Comparison of ENCODE assay signal across 34 mouse cellular contexts in the genomic region with DNA sequence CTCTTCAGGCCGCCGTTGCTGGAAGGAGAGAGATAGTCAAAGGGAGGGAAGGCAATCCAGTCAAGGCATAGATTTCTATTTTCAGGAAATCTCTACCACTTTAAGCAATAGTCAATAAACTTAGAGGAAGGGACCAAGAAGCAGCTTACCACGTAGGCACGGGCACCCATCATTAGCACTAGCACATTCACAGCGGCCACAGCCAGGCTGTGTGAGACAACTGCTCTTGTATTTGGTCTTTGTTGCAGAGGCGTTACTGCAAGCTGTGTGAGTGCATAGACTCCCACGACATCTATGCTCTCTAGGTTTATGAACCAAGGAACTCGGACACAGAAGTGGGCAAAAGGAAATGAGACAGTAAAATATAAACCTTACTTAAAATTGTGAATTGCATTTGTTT.
"Had no signal": no experiment of that assay in that cellular context is flagged by ENCODE, and none has a peak within 500 bp of the region (broad histone marks: within the 10 kb centered on the region; RNA-seq: fewer than 3 reads in every experiment).

No protein-coding gene starts in this region.

- H3K9me3 ChIP-seq: heart, embryonic 13.5 days; heart, embryonic 15.5 days; hindbrain, embryonic 10.5 days; hindbrain, embryonic 12.5 days; hindbrain, embryonic 13.5 days; hindbrain, embryonic 15.5 days; intestine, embryonic 15.5 days; kidney, embryonic 15.5 days had no signal

- H3K4me3 ChIP-seq: heart, embryonic 13.5 days; heart, embryonic 15.5 days; hindbrain, embryonic 10.5 days; hindbrain, embryonic 12.5 days; hindbrain, embryonic 13.5 days; hindbrain, embryonic 15.5 days; intestine, embryonic 15.5 days; kidney, embryonic 15.5 days; layer of hippocampus, adult 2 months; left cerebral cortex, adult 2 months had no signal

- H3K4me2 ChIP-seq: heart, embryonic 11.5 days; heart, embryonic 13.5 days; heart, embryonic 15.5 days; hindbrain, embryonic 12.5 days; hindbrain, embryonic 13.5 days; hindbrain, embryonic 14.5 days; hindbrain, embryonic 15.5 days; intestine, embryonic 15.5 days; kidney, embryonic 15.5 days had no signal

- ATAC-seq: hindbrain, embryonic 16.5 days; hindbrain, postnatal 0 days; inflammation-experienced regulatory T-cells, adult 6 months; intestine, embryonic 15.5 days; intestine, embryonic 16.5 days; intestine, postnatal 0 days had no signal

- H3K36me3 ChIP-seq: heart, embryonic 13.5 days; heart, embryonic 15.5 days; hindbrain, embryonic 10.5 days; hindbrain, embryonic 12.5 days; hindbrain, embryonic 13.5 days; hindbrain, embryonic 15.5 days; intestine, embryonic 15.5 days; kidney, embryonic 15.5 days had no signal

- DNase-seq: heart, postnatal 10 days; heart, postnatal 14 days; heart, postnatal 36 days; heart, postnatal 4 days; kidney, adult 11 months; kidney, adult 18-20 months; kidney, adult 2 months; kidney, adult 8-10 months; kidney, adult 9 months; kidney, postnatal 10 days; kidney, postnatal 14 days; kidney, postnatal 25 days; kidney, postnatal 36 days; kidney, postnatal 4 days; layer of hippocampus, adult 9-11 months; layer of hippocampus, postnatal 36 days had no signal

- H3K9ac ChIP-seq: heart, embryonic 13.5 days; heart, embryonic 15.5 days; hindbrain, embryonic 12.5 days; hindbrain, embryonic 13.5 days; hindbrain, embryonic 14.5 days; hindbrain, embryonic 15.5 days; intestine, embryonic 15.5 days; kidney, embryonic 15.5 days had no signal

- H3K27ac ChIP-seq: heart, embryonic 13.5 days; heart, embryonic 15.5 days; hindbrain, embryonic 10.5 days; hindbrain, embryonic 12.5 days; hindbrain, embryonic 13.5 days; hindbrain, embryonic 14.5 days; hindbrain, embryonic 15.5 days; hindbrain, postnatal 0 days; intestine, embryonic 15.5 days; kidney, embryonic 15.5 days; kidney, postnatal 0 days; layer of hippocampus, adult 2 months; left cerebral cortex, adult 2 months had no signal

- H3K27me3 ChIP-seq: heart, embryonic 13.5 days; heart, embryonic 15.5 days; hindbrain, embryonic 12.5 days; hindbrain, embryonic 13.5 days; hindbrain, embryonic 15.5 days; intestine, embryonic 15.5 days; kidney, embryonic 15.5 days had no signal

- H3K4me1 ChIP-seq: heart, embryonic 13.5 days; heart, embryonic 15.5 days; hindbrain, embryonic 10.5 days; hindbrain, embryonic 12.5 days; hindbrain, embryonic 13.5 days; hindbrain, embryonic 15.5 days; intestine, embryonic 15.5 days had no signal
